Mouse (Mus musculus): ENCODE data around the gene Cbfa2t2. TPM values are rescaled to one million over a fixed set of nuclear protein-coding genes. Genes with fewer than 3 reads are reported as not detected.

Cbfa2t2 gene
- polyA plus RNA-seq, 1 experiment from 2014 or later = 37.6 TPM

GRCm38 (mm10) chr2:154546711-154547110 is 110.4 kb downstream of the Cbfa2t2 start, which contains the start of gene 1700003F12Rik:
TSS of gene 1700003F12Rik (plus strand) at chr2:154547085.
- Histone ChIP-seq H3K27ac (no peak within 1 kb of the TSS), H3K4me1 (peaks cover 13% of the 10 kb centered on the region), H3K4me2 (no peak within 1 kb of the TSS), H3K4me3 (no peak within 1 kb of the TSS), H3K27me3 (peaks cover 20% of the 10 kb centered on the region), H3K9ac (no peak within 1 kb of the TSS), H3K9me3 (no peaks in the 10 kb centered on the region), H3K36me3 (no peaks in the 10 kb centered on the region)
- no peak for ATAC-seq (ENCODE audit: borderline replicate concordance, extremely low read depth, low FRiP score, low TSS enrichment)
- WGBS = 90% methylated on average over 10 of the region's 10 CpGs

DNA sequence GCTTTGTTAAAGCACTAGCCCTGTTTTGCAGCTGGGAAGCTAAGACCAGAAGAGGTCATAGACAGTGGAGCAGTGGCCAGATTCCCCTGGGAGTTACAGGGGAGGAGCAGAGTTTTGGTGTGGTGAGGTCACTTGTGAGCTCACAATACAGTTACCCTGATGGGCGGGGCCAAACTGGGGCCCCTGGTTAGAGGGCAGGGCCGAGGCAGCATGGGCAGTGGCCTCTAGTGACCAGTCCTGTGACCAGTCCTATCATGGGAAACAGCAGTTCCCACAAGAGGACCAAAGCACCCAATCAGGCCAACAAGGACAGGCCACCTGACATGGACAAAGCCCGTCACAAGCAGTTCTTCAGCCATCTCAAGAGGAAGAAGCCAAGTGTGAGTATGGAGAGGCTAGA is 112.4 kb downstream of the Cbfa2t2 start:
- Histone ChIP-seq H3K4me1 (peaks cover 27% of the 10 kb centered on the region), H3K27me3 (peaks cover 25% of the 10 kb centered on the region), H3K36me3 (no peaks in the 10 kb centered on the region), H3K9me3 (no peaks in the 10 kb centered on the region), H3K9ac (no peak overlapping the region), H3K4me2 (peak overlapping the region; percentile 95; the same call in 1 of the 2 replicates), H3K27ac (no peak overlapping the region), H3K4me3 (no peak overlapping the region)
- ATAC-seq (ENCODE audit: borderline replicate concordance, extremely low read depth, low FRiP score, low TSS enrichment) = no peak
- WGBS = 54% methylated on average over 3 of the region's 3 CpGs

DNA sequence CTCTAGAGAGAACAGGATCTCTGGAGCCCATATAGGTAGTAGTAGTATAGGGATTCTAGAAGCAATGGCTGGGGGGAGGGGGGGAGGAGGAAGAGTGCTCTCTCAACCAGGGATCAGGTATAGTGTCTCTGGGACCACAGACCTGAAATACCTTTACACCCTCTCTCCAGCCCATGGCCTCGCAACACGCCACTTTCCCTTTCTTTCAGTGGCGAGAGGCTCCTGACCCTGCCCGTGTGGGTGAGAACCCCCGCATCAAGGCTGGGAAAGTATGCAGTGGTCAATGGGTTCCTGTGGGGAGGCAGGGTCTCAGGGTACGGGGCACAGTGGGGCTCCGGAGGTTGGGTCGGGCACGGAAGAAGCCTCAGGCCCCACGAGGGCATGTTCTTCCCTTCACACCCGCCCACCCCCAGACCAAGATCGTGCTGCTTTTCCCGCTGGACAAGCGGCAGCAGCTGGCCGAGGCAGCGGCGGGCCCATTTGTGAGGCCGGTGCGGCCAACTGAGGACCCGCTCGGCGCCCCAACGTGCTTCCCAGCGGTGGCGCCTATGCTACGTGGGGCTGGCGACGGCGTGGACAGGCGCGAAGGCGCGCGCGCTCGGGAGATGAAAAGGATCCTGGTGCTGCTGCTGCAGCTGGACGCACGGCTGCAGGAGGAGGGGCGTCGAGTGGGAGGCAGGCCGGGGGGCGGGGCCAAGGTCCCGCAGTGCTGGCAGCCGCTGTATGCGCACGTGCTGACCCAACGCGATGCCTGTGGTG is 113.0 kb downstream of the Cbfa2t2 start:
- peaks cover 25% of the 10 kb centered on the region for H3K27me3 ChIP-seq

GRCm38 (mm10) chr2:154549886-154550189 is 113.6 kb downstream of the Cbfa2t2 start:
- 17% methylated on average over 20 of the region's 20 CpGs for WGBS
- peaks cover 25% of the 10 kb centered on the region for H3K27me3 ChIP-seq

More for the DNA sequence above, 113.0 kb downstream of the Cbfa2t2 start:
- H3K27ac ChIP-seq = no peak overlapping the region
- peaks cover 27% of the 10 kb centered on the region for H3K4me1 ChIP-seq
- peak overlapping the region; percentile 19; the same call in 1 of the 2 replicates for H3K9ac ChIP-seq
- H3K36me3 ChIP-seq = no peaks in the 10 kb centered on the region
- peak overlapping the region; percentile 95 for H3K4me2 ChIP-seq
- ATAC-seq (ENCODE audit: borderline replicate concordance, extremely low read depth, low FRiP score, low TSS enrichment) = peak; percentile 49; the same call in 1 of the 2 replicates
- WGBS = 4% methylated on average over 48 of the region's 48 CpGs
- peak overlapping the region; percentile 44 for H3K4me3 ChIP-seq
- H3K9me3 ChIP-seq = no peaks in the 10 kb centered on the region

GRCm38 (mm10) chr2:154550937-154551336 is 114.7 kb downstream of the Cbfa2t2 start:
- 63% methylated on average over 2 of the region's 2 CpGs for WGBS

More at GRCm38 (mm10) chr2:154549886-154550189, 113.6 kb downstream of the Cbfa2t2 start:
- Histone ChIP-seq H3K9me3 (no peaks in the 10 kb centered on the region), H3K36me3 (no peaks in the 10 kb centered on the region), H3K27ac (no peak overlapping the region), H3K4me3 (peak overlapping the region; percentile 44; the same call in 1 of the 2 replicates), H3K4me2 (peak overlapping the region; percentile 95), H3K9ac (no peak overlapping the region), H3K4me1 (peaks cover 28% of the 10 kb centered on the region)
- ATAC-seq (ENCODE audit: borderline replicate concordance, extremely low read depth, low FRiP score, low TSS enrichment) = no peak

GRCm38 (mm10) chr2:154551476-154551875 is 115.2 kb downstream of the Cbfa2t2 start, which contains the start of gene Actl10:
TSS of gene Actl10 (plus strand) at chr2:154551776.
- H3K36me3 ChIP-seq = no peaks in the 10 kb centered on the region
- peaks cover 25% of the 10 kb centered on the region for H3K27me3 ChIP-seq
- ATAC-seq (ENCODE audit: borderline replicate concordance, extremely low read depth, low FRiP score, low TSS enrichment) = no peak
- H3K4me2 ChIP-seq = peak within 1 kb of the TSS; percentile 54
- no peaks in the 10 kb centered on the region for H3K9me3 ChIP-seq
- H3K9ac ChIP-seq = no peak within 1 kb of the TSS; the same call in 1 of the 2 replicates
- 77% methylated on average over 4 of the region's 4 CpGs for WGBS
- H3K27ac ChIP-seq = no peak within 1 kb of the TSS
- peaks cover 34% of the 10 kb centered on the region for H3K4me1 ChIP-seq
- peak within 1 kb of the TSS; percentile 22; the same call in 1 of the 2 replicates for H3K4me3 ChIP-seq

More at GRCm38 (mm10) chr2:154550937-154551336, 114.7 kb downstream of the Cbfa2t2 start:
- ATAC-seq (ENCODE audit: borderline replicate concordance, extremely low read depth, low FRiP score, low TSS enrichment) = no peak
- peaks cover 25% of the 10 kb centered on the region for H3K27me3 ChIP-seq
- no peak overlapping the region for H3K9ac ChIP-seq
- H3K4me3 ChIP-seq = no peak overlapping the region
- peaks cover 34% of the 10 kb centered on the region for H3K4me1 ChIP-seq
- no peaks in the 10 kb centered on the region for H3K36me3 ChIP-seq
- no peak overlapping the region for H3K27ac ChIP-seq
- H3K9me3 ChIP-seq = no peaks in the 10 kb centered on the region
- no peak overlapping the region for H3K4me2 ChIP-seq

- H3K9ac ChIP-seq = no peak overlapping the region
- 30% methylated on average over 21 of the region's 21 CpGs for WGBS
- H3K9me3 ChIP-seq = no peaks in the 10 kb centered on the region
- H3K4me3 ChIP-seq = peak overlapping the region; percentile 22; the same call in 1 of the 2 replicates
- peak overlapping the region; percentile 54 for H3K4me2 ChIP-seq
- H3K27ac ChIP-seq = no peak overlapping the region
- H3K36me3 ChIP-seq = no peaks in the 10 kb centered on the region
- peaks cover 25% of the 10 kb centered on the region for H3K27me3 ChIP-seq
- H3K4me1 ChIP-seq = peaks cover 34% of the 10 kb centered on the region
- peak; percentile 2; the same call in 1 of the 2 replicates for ATAC-seq (ENCODE audit: borderline replicate concordance, extremely low read depth, low FRiP score, low TSS enrichment)
Observed at GRCm38 (mm10) chr2:154551927-154552326, 115.6 kb downstream of the Cbfa2t2 start.

GRCm38 (mm10) chr2:154552424-154552907 is 116.2 kb downstream of the Cbfa2t2 start:
- Histone ChIP-seq H3K4me1 (peaks cover 39% of the 10 kb centered on the region), H3K27ac (no peak overlapping the region), H3K9ac (no peak overlapping the region), H3K4me3 (peak overlapping the region; percentile 22; the same call in 1 of the 2 replicates), H3K36me3 (no peaks in the 10 kb centered on the region), H3K27me3 (peaks cover 25% of the 10 kb centered on the region), H3K4me2 (peak overlapping the region; percentile 54), H3K9me3 (no peaks in the 10 kb centered on the region)
- peak; percentile 51 for ATAC-seq (ENCODE audit: borderline replicate concordance, extremely low read depth, low FRiP score, low TSS enrichment)
- 22% methylated on average over 27 of the region's 27 CpGs for WGBS

DNA sequence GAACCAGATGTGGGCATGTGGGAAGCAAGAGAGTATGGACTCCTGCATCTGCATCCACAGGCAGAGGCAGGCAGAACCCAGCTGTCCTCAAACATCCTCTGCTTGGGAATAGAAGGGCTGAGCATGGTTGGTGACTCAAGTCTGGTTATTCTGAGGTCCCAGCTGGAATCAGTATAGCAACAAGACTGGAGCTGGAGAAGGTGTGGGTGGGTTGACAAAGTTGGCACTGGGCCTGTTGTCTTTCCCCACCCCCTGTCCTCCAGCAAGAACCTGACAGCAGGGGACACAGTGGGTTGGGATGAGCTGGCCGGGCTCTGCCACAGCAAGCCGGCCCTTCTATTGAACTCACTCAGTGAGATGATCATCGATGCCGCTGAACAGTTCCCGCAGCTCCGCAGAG is 119.0 kb downstream of the Cbfa2t2 start:
- no peak for ATAC-seq (ENCODE audit: borderline replicate concordance, extremely low read depth, low FRiP score, low TSS enrichment)
- Histone ChIP-seq H3K4me2 (no peak overlapping the region), H3K9ac (no peak overlapping the region), H3K27me3 (peaks cover 19% of the 10 kb centered on the region), H3K36me3 (no peaks in the 10 kb centered on the region), H3K4me1 (peaks cover 43% of the 10 kb centered on the region), H3K4me3 (no peak overlapping the region), H3K27ac (no peak overlapping the region), H3K9me3 (no peaks in the 10 kb centered on the region)
- 84% methylated on average over 6 of the region's 6 CpGs for WGBS

DNA sequence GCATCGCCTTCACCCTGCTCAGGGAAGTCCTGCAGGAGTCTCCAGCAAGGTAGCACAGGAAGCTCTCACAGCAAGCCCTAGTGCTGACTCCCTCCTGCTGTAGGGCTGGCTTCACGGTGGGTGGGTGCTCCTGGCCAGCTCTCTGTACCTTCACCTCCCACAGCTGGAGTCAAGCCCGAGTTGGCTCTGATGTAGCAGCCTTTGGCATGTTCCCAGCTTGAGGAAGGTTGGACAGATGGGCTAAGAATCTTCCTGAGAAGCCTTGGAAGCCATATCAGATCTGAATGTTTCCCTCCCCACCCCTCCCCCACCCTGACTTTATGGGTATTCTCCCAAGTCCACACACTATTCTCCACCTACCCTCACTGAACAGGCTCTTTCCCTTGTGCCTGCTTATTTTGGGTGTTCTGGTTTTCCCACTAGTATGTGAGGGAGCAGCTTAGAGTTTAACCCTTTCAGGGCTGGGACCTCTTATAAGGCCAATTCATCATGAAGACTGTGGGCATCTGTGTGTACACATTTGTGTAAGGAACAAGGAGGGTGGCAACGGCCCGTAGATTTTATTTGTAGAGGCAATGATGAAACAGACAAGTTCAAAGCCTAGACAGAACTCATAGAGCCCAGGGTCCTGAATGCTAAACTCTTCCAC is 121.0 kb downstream of the Cbfa2t2 start:
- peaks cover 37% of the 10 kb centered on the region for H3K4me1 ChIP-seq
- ATAC-seq (ENCODE audit: borderline replicate concordance, extremely low read depth, low FRiP score, low TSS enrichment) = no peak
- no peak overlapping the region for H3K4me3 ChIP-seq
- H3K4me2 ChIP-seq = no peak overlapping the region
- no peak overlapping the region for H3K27ac ChIP-seq
- H3K9ac ChIP-seq = no peak overlapping the region
- no peaks in the 10 kb centered on the region for H3K9me3 ChIP-seq
- H3K27me3 ChIP-seq = 0 out of 2 replicates have a peak, but pooled peaks cover under 1% of the 10 kb centered on the region
- 37% methylated on average over 5 of the region's 5 CpGs for WGBS
- peaks cover 16% of the 10 kb centered on the region for H3K36me3 ChIP-seq

DNA sequence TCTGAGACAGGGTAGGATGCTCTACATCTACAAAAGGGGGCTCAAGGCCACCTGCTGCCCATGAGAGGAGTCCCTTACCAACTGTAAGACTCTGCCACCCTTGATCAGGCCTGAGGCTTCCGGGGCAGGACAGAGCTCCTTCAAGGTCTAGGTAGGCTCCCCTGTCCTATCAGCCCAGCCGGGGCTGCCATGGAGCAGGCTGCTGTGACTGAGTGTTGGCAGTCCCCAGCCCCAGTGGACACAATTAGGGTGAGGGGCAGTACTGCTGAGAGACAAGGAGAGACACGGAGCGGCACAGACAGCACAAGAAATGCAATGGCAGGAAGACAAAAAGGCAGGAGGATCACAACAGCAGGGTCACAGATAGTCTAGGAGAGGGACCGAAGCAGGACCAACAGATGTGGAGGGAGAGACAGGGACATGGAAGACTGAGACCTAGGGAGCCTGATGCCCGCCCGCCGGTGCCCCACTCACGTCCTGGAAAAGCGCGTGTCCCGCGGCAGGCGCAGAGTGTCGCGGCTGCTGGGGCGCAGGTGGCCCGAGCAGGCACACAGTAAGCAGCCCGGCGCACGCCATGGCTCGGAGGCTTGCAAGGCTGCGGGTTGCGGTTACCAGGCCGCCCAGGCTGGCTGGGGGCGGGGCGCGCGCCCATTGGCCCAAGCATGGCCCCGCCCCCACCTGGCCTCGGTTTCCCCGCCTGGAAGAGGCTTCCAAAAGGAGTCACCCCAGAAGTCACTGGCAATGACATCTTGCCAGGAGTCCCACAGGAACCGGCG is 122.2 kb downstream of the Cbfa2t2 start, which contains the start of gene Necab3:
Gene Necab3, minus strand, starts transcription at position 627 of the 776 bp plus-strand sequence.
- Histone ChIP-seq H3K4me3 (peak within 1 kb of the TSS; percentile 17; the same call in 1 of the 2 replicates), H3K4me2 (peak within 1 kb of the TSS; percentile 54), H3K27ac (no peak within 1 kb of the TSS), H3K36me3 (peaks cover 26% of the 10 kb centered on the region), H3K9me3 (no peaks in the 10 kb centered on the region), H3K4me1 (peaks cover 29% of the 10 kb centered on the region), H3K27me3 (no peaks in the 10 kb centered on the region), H3K9ac (peak within 1 kb of the TSS; percentile 32; the same call in 1 of the 2 replicates)
- no peak for ATAC-seq (ENCODE audit: borderline replicate concordance, extremely low read depth, low FRiP score, low TSS enrichment)
- 8% methylated on average over 34 of the region's 34 CpGs for WGBS
